Mouse (Mus musculus) kidney, postnatal 25 days (tissue): ENCODE measurements around the gene Grap2.
A peak's percentile ranks its signal among the peaks of the same experiment; 100 is the strongest.
"Not testable (repeated sequence)": the region's sequence is repeated elsewhere in the genome, so short reads cannot be mapped to it uniquely, and the experiment has no call there.

Experiments used
- DNase-seq, 2 experiments: peaks; one replicate each; pipeline ENCODE4 v3.0.0; 2021; ENCODE audit warnings: mixed read lengths in 2 of 2

Gene Grap2

GRCm38 (mm10) chr15:80567139-80567538 lies 5.3 kb upstream of the Grap2 start:
- no peak for DNase-seq

GRCm38 (mm10) chr15:80567731-80568130 lies 4.7 kb upstream of the Grap2 start:
- no peak for DNase-seq

DNA sequence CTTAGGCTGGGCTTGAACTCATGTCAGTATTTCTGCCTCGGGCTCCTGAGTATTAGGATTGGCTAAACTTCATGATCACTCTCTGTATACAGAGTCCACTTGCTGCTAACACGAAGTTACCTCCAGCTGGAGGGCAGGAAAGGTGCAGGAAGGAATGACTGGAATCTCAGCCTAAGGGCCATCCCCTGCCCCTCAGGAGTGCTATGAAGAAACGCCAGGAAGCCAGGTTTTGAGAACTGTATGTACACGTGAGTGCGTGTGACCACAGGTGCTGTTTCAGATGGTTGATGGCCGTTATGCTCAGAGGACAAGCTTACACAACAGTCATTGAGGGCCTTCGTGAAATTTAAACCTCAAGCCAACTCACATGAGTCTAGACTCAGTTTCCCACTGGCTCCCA lies 3.2 kb upstream of the Grap2 start:
- DNase-seq, result no peak

GRCm38 (mm10) chr15:80570226-80570625 lies 2.2 kb upstream of the Grap2 start:
- DNase-seq, result no peak

GRCm38 (mm10) chr15:80571611-80572010 lies 783 bp upstream of the Grap2 start:
- no peak for DNase-seq

DNA sequence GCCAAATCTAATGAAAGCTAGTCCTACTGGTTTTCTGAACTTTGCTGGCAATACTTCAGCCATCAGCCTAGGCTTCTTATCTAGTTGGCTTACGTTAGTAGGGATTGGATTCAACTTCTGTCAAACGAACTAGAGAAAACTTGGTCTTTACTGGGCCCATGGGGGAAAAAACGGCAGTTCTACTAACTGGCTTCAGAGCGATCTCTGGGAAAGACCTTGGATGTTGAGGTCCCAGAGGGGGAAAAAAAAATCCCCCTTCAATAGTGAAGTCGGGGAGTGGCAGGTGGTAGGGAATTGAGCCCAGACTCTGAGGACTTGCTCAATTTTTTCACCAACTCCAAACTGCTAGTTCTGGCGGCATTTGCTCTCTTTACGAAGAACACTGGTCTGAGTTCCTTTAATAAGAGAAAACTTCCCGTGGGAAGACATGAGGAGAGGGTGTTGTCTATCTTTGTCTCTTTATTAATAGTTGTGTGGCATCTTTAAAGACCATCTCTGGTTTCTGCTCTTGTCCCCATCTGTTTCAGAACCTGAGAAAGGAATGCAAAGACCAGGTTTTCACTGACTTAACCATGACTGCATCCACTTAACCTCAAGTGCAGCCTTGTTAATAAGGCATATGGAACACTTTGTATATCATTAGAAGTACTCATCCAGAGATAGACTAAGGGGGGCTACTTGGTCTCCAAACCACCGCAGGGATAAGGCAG lies 572 bp downstream of the Grap2 start:
- DNase-seq, result no peak

DNA sequence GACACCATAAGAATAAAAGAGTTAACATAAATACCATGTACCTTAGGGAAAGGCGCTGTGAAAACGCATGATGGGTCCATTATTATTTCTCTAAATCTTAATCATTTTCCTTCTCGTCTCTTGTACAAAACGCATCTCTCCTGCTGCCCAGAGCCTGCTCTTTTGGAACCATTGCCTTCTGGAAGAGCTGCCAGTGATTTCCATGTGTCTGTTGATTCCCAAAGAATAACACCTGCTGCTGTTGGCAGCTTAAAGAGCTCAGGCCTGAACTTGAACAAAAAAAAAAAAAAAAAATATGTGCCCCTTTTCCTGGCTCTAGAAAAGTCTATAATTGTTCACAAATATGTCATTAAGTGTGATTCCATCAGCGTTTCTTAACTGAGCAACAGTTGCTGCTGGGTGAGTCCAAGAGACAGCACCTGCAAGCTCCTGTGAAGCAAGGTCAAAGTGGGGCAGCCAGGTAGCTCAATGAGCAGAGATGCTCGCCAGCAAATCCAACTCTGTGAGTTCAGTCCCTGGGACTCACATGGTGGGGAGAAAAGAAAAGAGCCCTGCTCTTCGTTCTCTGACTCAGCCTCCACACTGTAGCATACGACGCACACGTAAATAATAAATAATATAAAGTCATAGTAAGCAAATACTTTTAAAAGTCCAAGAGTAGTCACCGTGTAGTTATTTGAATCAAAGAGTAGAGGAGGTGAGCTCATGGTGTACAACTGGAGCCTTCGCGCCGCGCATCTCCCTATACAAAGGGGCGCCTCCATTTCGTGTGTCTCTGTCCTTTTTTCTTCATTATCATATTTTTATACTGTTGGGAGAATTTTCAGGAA lies 2.0 kb downstream of the Grap2 start:
- DNase-seq, result no peak

GRCm38 (mm10) chr15:80575817-80576370 lies 3.5 kb downstream of the Grap2 start:
- DNase-seq, result no peak

DNA sequence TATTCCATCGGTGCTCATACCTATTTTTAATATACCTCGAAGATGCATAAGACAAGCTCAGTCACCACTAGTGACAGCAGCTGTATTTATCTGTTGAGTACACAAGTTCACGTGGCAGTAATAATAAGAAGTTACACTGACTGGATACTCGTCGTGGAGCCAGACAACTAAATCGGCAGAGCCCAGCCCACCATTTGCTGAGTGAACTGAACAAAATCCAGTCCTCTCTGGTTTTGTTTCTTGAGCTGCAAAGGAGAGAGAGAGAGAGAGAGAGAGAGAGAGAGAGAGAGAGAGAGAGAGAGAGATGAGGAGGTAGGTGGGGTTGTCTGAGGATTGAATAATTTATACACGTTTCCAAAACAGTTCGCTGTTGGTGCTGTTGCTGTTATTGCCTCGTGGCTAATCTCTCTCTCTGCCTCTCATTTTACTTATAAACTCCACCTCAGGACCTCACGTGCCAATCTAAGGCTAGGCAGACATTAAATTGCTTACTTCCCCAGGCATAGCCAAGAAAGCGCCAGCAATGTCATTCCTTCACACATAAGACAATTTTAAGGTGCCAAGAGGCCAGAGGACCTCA lies 4.1 kb downstream of the Grap2 start:
- DNase-seq, result no peak

- DNase-seq, result no peak
Measured at GRCm38 (mm10) chr15:80577166-80577960, 5.0 kb downstream of the Grap2 start.

GRCm38 (mm10) chr15:80579121-80579520 lies 6.7 kb downstream of the Grap2 start:
- DNase-seq, result no peak

GRCm38 (mm10) chr15:80580585-80580984 lies 8.2 kb downstream of the Grap2 start:
- not testable (repeated sequence) for DNase-seq

DNA sequence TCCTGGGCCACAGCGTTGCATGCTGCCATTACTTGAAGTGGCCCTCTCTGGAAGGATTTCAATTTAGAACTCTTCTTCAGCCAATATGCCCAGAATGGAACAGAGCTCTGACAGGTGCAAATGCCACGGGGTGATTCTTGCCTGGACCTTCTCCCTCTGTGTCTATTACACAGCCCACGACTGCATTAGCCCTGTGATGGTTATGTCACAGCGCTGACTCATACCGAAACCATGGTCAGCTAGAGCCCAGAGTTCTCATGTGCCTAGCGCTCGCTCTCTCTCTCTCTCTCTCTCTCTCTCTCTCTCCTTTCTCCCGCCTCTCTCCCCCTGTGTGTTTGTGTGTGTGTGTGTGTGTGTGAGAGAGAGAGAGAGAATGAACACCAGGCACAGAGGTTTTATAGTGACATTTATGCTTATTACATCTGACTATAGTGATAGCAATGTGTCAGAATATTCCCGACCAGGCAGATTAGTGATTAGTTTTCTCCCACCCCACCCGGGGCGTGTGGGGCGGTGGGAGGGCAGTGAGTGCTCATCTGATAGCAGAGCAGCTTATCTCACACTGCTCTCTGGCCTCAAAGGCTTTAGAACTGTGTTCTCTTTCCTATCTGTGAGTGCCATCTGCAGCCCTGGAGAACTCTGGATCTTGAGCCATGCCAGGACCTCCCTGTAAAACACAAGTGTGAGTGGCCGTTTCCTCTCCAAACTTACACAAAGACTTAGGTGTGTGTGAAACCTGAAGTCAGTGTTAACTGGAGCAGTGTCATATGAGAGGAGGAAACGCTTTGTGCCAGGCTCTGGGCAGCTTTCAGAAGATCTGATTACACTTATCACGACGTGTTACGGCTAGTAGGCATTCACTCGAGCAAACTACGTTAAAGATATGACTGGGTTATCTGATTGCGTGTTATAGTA lies 10.4 kb downstream of the Grap2 start:
- DNase-seq, result no peak

- no peak for DNase-seq
Measured at GRCm38 (mm10) chr15:80586296-80586695, 13.9 kb downstream of the Grap2 start.

- DNase-seq, result no peak
Measured at GRCm38 (mm10) chr15:80590641-80591040, 18.2 kb downstream of the Grap2 start.

GRCm38 (mm10) chr15:80592737-80593136 lies 20.3 kb downstream of the Grap2 start:
- DNase-seq, result no peak

GRCm38 (mm10) chr15:80593877-80594276 lies 21.5 kb downstream of the Grap2 start:
- no peak for DNase-seq

DNA sequence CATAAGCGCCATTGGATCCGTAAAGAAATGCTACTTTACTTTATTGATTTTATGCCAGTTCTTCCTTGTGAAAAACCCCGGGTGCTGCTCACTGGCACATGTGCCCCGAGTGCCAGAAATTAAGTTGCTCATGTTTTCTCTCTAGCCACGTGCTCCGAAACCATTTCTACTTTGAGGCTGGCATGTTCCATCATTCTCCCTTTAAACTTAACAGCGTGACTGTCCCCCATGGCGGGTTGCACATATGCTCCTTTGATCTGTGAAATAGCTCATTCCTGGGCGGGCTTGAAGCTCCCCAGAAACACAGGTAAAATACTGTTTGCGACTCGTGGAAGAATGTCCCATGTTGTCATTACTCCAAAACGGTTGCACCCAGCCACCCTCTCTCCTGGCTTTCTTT lies 26.4 kb downstream of the Grap2 start:
- DNase-seq, result no peak

- peak; percentile 74 to 76 for DNase-seq
Measured at GRCm38 (mm10) chr15:80599213-80599750, 26.9 kb downstream of the Grap2 start.

GRCm38 (mm10) chr15:80599843-80600242 lies 27.4 kb downstream of the Grap2 start:
- no peak for DNase-seq

- DNase-seq, result no peak
Measured at GRCm38 (mm10) chr15:80601456-80601855, 29.1 kb downstream of the Grap2 start.
